Mouse (Mus musculus) G1E (cell line): Measurements from ENCODE around the gene Tbata.

Experiments
- CTCF ChIP-seq: IDR thresholded peaks from 2 replicates; pipeline ENCODE4 v1.5.1; 2012; ENCODE audit warnings: low read depth, low read length, inconsistent platforms, mixed read lengths
- GATA1 ChIP-seq: IDR thresholded peaks from 2 replicates; pipeline ENCODE4 v1.6.1; 2012; ENCODE audit warnings: borderline replicate concordance, low read length, inconsistent platforms, mixed read lengths
- GATA2 ChIP-seq: IDR thresholded peaks from 2 replicates; pipeline ENCODE4 v1.6.1; 2012; ENCODE audit warnings: low read depth, low read length, inconsistent platforms, borderline replicate concordance
- POLR2AphosphoS5 ChIP-seq: IDR thresholded peaks from 2 replicates; pipeline ENCODE4 v1.6.1; 2012; ENCODE audit warnings: low read depth, low read length, inconsistent platforms; ENCODE audit not compliant: insufficient replicate concordance
- TAL1 ChIP-seq: conservative IDR thresholded peaks from 2 replicates; pipeline ENCODE4 v1.6.1; 2012; ENCODE audit warnings: low read depth, low read length, inconsistent platforms, mixed read lengths

- TF ChIP-seq CTCF: no peak
- TF ChIP-seq GATA1: no peak
- no peak for TF ChIP-seq TAL1
- no peak for TF ChIP-seq POLR2AphosphoS5
- TF ChIP-seq GATA2: no peak
These were observed 36.4 kb downstream of the Tbata start for GRCm38 (mm10) chr10:61208114-61208684.
